Mouse (Mus musculus): ENCODE results near the gene Fzd10. TPM values are rescaled to one million over a fixed set of nuclear protein-coding genes. Genes with fewer than 3 reads are reported as not detected.

The Fzd10 gene
- total and polyA plus RNA-seq, 3 experiments = not detected

DNA sequence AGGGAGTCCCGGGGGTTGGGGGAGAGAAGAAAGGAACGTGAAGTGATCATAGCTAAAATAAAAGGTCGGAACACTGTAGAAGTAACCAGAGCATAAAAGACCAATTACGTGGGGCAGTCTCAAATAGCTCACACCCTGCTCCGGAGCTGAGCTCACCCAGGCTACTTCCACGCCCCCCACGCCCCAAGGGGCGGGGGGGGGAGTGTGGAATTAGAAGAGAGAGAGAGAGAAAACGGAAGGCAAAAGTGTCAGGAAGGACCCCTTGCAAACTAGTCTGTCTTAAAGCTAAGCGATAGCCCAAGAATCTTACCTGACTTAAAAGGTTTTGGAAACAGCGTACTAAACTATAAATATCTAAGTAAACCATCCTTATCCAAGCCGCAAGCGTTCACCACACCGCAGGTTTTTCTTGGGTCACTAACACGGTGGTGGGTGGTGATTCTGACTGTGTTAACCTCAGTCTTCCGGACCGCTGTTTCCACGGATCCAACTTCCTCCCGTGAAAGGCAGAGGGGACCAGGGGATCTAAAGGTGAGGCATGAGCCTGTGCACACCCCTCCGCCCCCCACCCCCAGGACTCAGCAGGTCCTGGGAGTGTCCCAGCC is 1.8 kb upstream of the Fzd10 start:
- H3K27ac ChIP-seq (ENCODE audit: control insufficient read depth, low read depth, low read length) = no peak overlapping the region
- no peaks in the 10 kb centered on the region for H3K79me2 ChIP-seq (ENCODE audit: control insufficient read depth, insufficient read depth, low read length, poor library complexity)
- H3K36me3 ChIP-seq (ENCODE audit: control insufficient read depth in 1 of 2, insufficient read depth in 2 of 2, low read length in 2 of 2) = no peaks in the 10 kb centered on the region
- H3K9ac ChIP-seq (ENCODE audit: control insufficient read depth, low read depth, low read length, poor library complexity, severe bottlenecking) = no peak overlapping the region
- H3K9me3 ChIP-seq (replicated peaks; ENCODE audit: insufficient read depth, low read length) = no peaks in the 10 kb centered on the region
- no peak for DNase-seq (ENCODE audit: low read depth, low spot score)
- H3K27me3 ChIP-seq (ENCODE audit: control insufficient read depth in 1 of 2, insufficient read depth in 2 of 2, low read length in 2 of 2) = no peaks in the 10 kb centered on the region
- H3K4me3 ChIP-seq (ENCODE audit: control insufficient read depth in 1 of 2, insufficient read depth in 1 of 2, low read depth in 2 of 2, low read length in 2 of 2) = no peak overlapping the region
- TF ChIP-seq BHLHE40 (IDR thresholded peaks at IDR 0.05; ENCODE audit: borderline replicate concordance, low read depth, low read length) (no peak), POLR2AphosphoS2 (IDR thresholded peaks at IDR 0.05; ENCODE audit: low read length) (no peak), RAD21 (IDR thresholded peaks at IDR 0.05; ENCODE audit: low read depth, low read length) (no peak), ZMIZ1 (IDR thresholded peaks at IDR 0.05; ENCODE audit: low read depth, low read length) (no peak), POLR2A (IDR thresholded peaks at IDR 0.05; ENCODE audit: control insufficient read depth in 1 of 2, insufficient read depth in 1 of 2, low read depth in 1 of 2, low read length in 2 of 2, poor library complexity in 1 of 2) (no peak)
- no peaks in the 10 kb centered on the region for H3K4me1 ChIP-seq (ENCODE audit: control insufficient read depth in 1 of 2, insufficient read depth in 2 of 2, low read length in 2 of 2)

GRCm38 (mm10) chr5:128599365-128600071 is 1.1 kb upstream of the Fzd10 start:
- H3K9ac ChIP-seq (ENCODE audit: control insufficient read depth, low read depth, low read length, poor library complexity, severe bottlenecking) = no peak overlapping the region
- TF ChIP-seq UBTF (IDR thresholded peaks at IDR 0.05; ENCODE audit: borderline replicate concordance, insufficient read depth, low read depth, low read length) = no peak
- H3K79me2 ChIP-seq (ENCODE audit: control insufficient read depth, insufficient read depth, low read length, poor library complexity) = no peaks in the 10 kb centered on the region
- H3K27me3 ChIP-seq (ENCODE audit: control insufficient read depth in 1 of 2, insufficient read depth in 2 of 2, low read length in 2 of 2) = no peaks in the 10 kb centered on the region
- no peaks in the 10 kb centered on the region for H3K4me1 ChIP-seq (ENCODE audit: control insufficient read depth in 1 of 2, insufficient read depth in 2 of 2, low read length in 2 of 2)
- no peak overlapping the region for H3K27ac ChIP-seq (ENCODE audit: control insufficient read depth, low read depth, low read length)
- no peak overlapping the region for H3K4me3 ChIP-seq (ENCODE audit: control insufficient read depth in 1 of 2, insufficient read depth in 1 of 2, low read depth in 2 of 2, low read length in 2 of 2)
- DNase-seq (ENCODE audit: low read depth, low spot score) = no peak
- no peaks in the 10 kb centered on the region for H3K36me3 ChIP-seq (ENCODE audit: control insufficient read depth in 1 of 2, insufficient read depth in 2 of 2, low read length in 2 of 2)
- no peaks in the 10 kb centered on the region for H3K9me3 ChIP-seq (replicated peaks; ENCODE audit: insufficient read depth, low read length)

DNA sequence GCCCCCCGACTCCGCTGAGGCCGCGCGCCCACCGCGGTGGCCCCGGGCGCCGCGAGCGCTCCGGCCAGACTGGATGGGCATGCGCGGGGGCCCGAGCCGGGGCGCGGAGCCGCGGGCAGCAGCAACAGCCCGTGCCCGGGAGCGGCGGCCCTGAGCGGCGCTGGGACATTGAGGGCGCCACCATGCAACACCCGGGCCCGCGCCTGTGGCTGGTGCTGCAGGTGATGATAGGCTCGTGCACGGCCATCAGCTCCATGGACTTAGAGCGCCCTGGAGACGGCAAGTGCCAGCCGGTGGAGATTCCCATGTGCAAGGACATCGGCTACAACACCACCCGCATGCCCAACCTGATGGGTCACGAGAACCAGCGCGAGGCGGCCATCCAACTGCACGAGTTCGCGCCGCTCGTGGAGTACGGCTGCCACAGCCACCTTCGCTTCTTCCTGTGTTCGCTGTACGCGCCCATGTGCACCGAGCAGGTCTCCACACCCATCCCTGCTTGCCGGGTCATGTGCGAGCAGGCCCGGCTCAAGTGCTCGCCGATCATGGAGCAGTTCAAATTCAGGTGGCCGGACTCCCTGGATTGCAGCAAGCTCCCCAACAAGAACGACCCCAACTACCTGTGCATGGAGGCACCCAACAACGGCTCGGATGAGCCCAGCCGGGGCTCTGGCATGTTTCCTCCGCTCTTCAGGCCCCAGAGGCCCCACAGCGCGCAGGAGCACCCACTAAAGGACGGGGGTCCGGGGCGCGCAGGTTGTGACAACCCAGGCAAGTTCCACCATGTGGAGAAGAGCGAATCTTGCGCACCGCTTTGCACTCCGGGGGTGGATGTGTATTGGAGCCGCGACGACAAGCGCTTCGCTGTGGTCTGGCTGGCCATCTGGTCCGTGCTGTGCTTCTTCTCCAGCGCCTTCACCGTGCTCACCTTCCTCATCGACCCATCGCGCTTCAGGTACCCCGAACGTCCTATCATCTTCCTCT is 684 bp downstream of the Fzd10 start:
- Histone ChIP-seq H3K4me1 (ENCODE audit: control insufficient read depth in 1 of 2, insufficient read depth in 2 of 2, low read length in 2 of 2) (no peaks in the 10 kb centered on the region), H3K79me2 (ENCODE audit: control insufficient read depth, insufficient read depth, low read length, poor library complexity) (no peaks in the 10 kb centered on the region), H3K4me3 (ENCODE audit: control insufficient read depth in 1 of 2, insufficient read depth in 1 of 2, low read depth in 2 of 2, low read length in 2 of 2) (no peak overlapping the region), H3K27me3 (ENCODE audit: control insufficient read depth in 1 of 2, insufficient read depth in 2 of 2, low read length in 2 of 2) (no peaks in the 10 kb centered on the region), H3K9ac (ENCODE audit: control insufficient read depth, low read depth, low read length, poor library complexity, severe bottlenecking) (no peak overlapping the region), H3K9me3 (replicated peaks; ENCODE audit: insufficient read depth, low read length) (no peaks in the 10 kb centered on the region), H3K36me3 (ENCODE audit: control insufficient read depth in 1 of 2, insufficient read depth in 2 of 2, low read length in 2 of 2) (no peaks in the 10 kb centered on the region), H3K27ac (ENCODE audit: control insufficient read depth, low read depth, low read length) (no peak overlapping the region)
- no peak for DNase-seq (ENCODE audit: low read depth, low spot score)
- TF ChIP-seq CTCF (IDR thresholded peaks at IDR 0.05 in 2 of 3, conservative IDR thresholded peaks at IDR 0.05 in 1 of 3; ENCODE audit: control insufficient read depth in 1 of 3, insufficient read depth in 1 of 3, low read depth in 2 of 3, low read length in 3 of 3, poor library complexity in 1 of 3, severe bottlenecking in 1 of 3) (no peak), HCFC1 (IDR thresholded peaks at IDR 0.05; ENCODE audit: low read depth, low read length) (no peak), POLR2AphosphoS2 (IDR thresholded peaks at IDR 0.05; ENCODE audit: low read length) (no peak), MAX (IDR thresholded peaks at IDR 0.05; ENCODE audit: low read length) (no peak), MYC (IDR thresholded peaks at IDR 0.05; ENCODE audit: low read depth, low read length) (no peak), SMC3 (IDR thresholded peaks at IDR 0.05; ENCODE audit: low read depth, low read length) (no peak), POLR2A (IDR thresholded peaks at IDR 0.05; ENCODE audit: control insufficient read depth in 1 of 2, insufficient read depth in 1 of 2, low read depth in 1 of 2, low read length in 2 of 2, poor library complexity in 1 of 2) (peak in 1 of 2 experiments; percentile 32; a peak in 1 of 4 replicates), JUND (IDR thresholded peaks at IDR 0.05; ENCODE audit: low read depth, low read length) (no peak)

Measured in MEL (cell line).